Mouse (Mus musculus): ENCODE measurements around the gene Hist1h2bm. TPM values are rescaled to one million over a fixed set of nuclear protein-coding genes. Genes with fewer than 3 reads are reported as not detected.

The Hist1h2bm gene
- total RNA-seq, 2 experiments from 2014 or later: 8.6 to 12.7 TPM

Small RNAs within 50 kb of the gene (microRNA-seq; reads per million reads assigned to microRNA genes)
- 0 reads per million in 2 experiments for gene Gm44357
- gene Gm44367: 0 reads per million in 2 experiments
- gene Gm44454: 0 reads per million in 2 experiments

Other genes starting within 250 kb of the Hist1h2bm start
- 1 to 10 TPM; 6.7 to 7.7 TPM for gene Zkscan4, start 243.1 kb upstream of the Hist1h2bm start, total RNA-seq (2021)
- not detected for gene Gm10065, start 242.6 kb upstream of the Hist1h2bm start, total RNA-seq (2021)
- gene AK157302, start 226.8 kb upstream of the Hist1h2bm start, total RNA-seq (2021): 10 to 100 TPM; 15.9 to 17.4 TPM
- gene Gm11273, start 220.6 kb upstream of the Hist1h2bm start, total RNA-seq (2021): 10 to 100 TPM; 64.8 to 76.7 TPM
- 10 to 100 TPM; 16.2 to 16.9 TPM for gene Zkscan8, start 190.9 kb upstream of the Hist1h2bm start, total RNA-seq (2021)
- not detected for gene Olfr1366, start 179.2 kb upstream of the Hist1h2bm start, total RNA-seq (2021)
- not detected for gene Olfr1535, start 162.2 kb upstream of the Hist1h2bm start, total RNA-seq (2021)
- gene Olfr1364, start 140.3 kb upstream of the Hist1h2bm start, total RNA-seq (2021): not detected
- not detected for gene Olfr1362, start 108.0 kb upstream of the Hist1h2bm start, total RNA-seq (2021)
- not detected for gene Olfr11, start 79.5 kb upstream of the Hist1h2bm start, total RNA-seq (2021)
- gene Olfr1361, start 58.7 kb upstream of the Hist1h2bm start, total RNA-seq (2021): not detected
- not detected for gene Olfr1360, start 44.6 kb upstream of the Hist1h2bm start, total RNA-seq (2021)
- gene Olfr1359, start 23.9 kb upstream of the Hist1h2bm start, total RNA-seq (2021): not detected
- 10 to 100 TPM; 31.7 to 51.2 TPM for gene Hist1h2bl, start 5.9 kb upstream of the Hist1h2bm start, total RNA-seq (2021)
- 10 to 100 TPM; 17.4 to 55.0 TPM for gene Hist1h2ai, start 5.6 kb upstream of the Hist1h2bm start, total RNA-seq (2021)
- 10 to 100 TPM; 68.2 to 84.2 TPM for gene Hist1h3h, start 4.4 kb upstream of the Hist1h2bm start, total RNA-seq (2021)
- 10 to 100 TPM; 14.3 to 15.3 TPM for gene Hist1h4j, start 13.0 kb downstream of the Hist1h2bm start, total RNA-seq (2021)
- gene Hist1h4k, start 28.5 kb downstream of the Hist1h2bm start, total RNA-seq (2021): 100 to 1,000 TPM; 229 to 266 TPM
- gene Hist1h2ak, start 31.8 kb downstream of the Hist1h2bm start, total RNA-seq (2021): 10 to 100 TPM; 17.1 to 19.9 TPM
- gene Hist1h2bn, start 32.1 kb downstream of the Hist1h2bm start, total RNA-seq (2021): 10 to 100 TPM; 18.8 to 20.0 TPM
- 10 to 100 TPM; 10.5 to 20.6 TPM for gene Hist1h1b, start 58.6 kb downstream of the Hist1h2bm start, total RNA-seq (2021)
- 10 to 100 TPM; 59.5 to 93.2 TPM for gene Hist1h3i, start 61.3 kb downstream of the Hist1h2bm start, total RNA-seq (2021)
- gene Hist1h2an, start 65.2 kb downstream of the Hist1h2bm start, total RNA-seq (2021): 1 to 10 TPM; 1.7 to 1.8 TPM
- gene Hist1h2bp, start 65.4 kb downstream of the Hist1h2bm start, total RNA-seq (2021): 10 to 100 TPM; 12.3 to 16.4 TPM
- 10 to 100 TPM; 47.8 to 64.2 TPM for gene Hist1h2bq, start 88.2 kb downstream of the Hist1h2bm start, total RNA-seq (2021)
- gene Hist1h2ao, start 88.4 kb downstream of the Hist1h2bm start, total RNA-seq (2021): 10 to 100 TPM; 28.2 to 31.2 TPM
- gene Hist1h4m, start 89.7 kb downstream of the Hist1h2bm start, total RNA-seq (2021): 100 to 1,000 TPM; 159 to 222 TPM
- gene Hist1h4n, start 110.2 kb downstream of the Hist1h2bm start, total RNA-seq (2021): 10 to 100 TPM; 30.8 to 35.7 TPM
- 10 to 100 TPM; 20.7 to 37.1 TPM for gene Hist1h2ap, start 111.5 kb downstream of the Hist1h2bm start, total RNA-seq (2021)
- gene Hist1h2br, start 111.7 kb downstream of the Hist1h2bm start, total RNA-seq (2021): 10 to 100 TPM; 48.0 to 64.3 TPM
- gene Zfp184, start 223.1 kb downstream of the Hist1h2bm start, total RNA-seq (2021): 1 to 10 TPM; 3.4 to 3.8 TPM

Data from layer of hippocampus, postnatal 14 days (tissue).